In genomic region chr13:32964989-32965811, GRCm38 (mm10) we compare ENCODE assay signal across 7 mouse cellular contexts. TPM values are rescaled to one million over a fixed set of nuclear protein-coding genes. Genes with fewer than 3 reads are reported as not detected.
DNase-seq lines count a peak whose midpoint lies in the region; ATAC-seq and TF ChIP-seq lines count a peak whose summit lies in the region.

Serpinb6b (plus strand) TSS chr13:32965209.

- ATAC-seq in hindbrain, embryonic 16.5 days, result no peak
- peak; percentile 17; the same call in 1 of the 2 replicates for ATAC-seq in liver, embryonic 12.5 days
- peak; percentile 34; the same call in 1 of the 2 replicates for ATAC-seq in monocyte, adult 5-6 weeks (replicated peaks; ENCODE audit: insufficient number of reproducible peaks, low FRiP score, low TSS enrichment, poor library complexity, severe bottlenecking)

- peaks cover 10 to 16% of the 10 kb centered on the region in 2 experiments for H3K4me1 ChIP-seq in MEL (ENCODE audit: control insufficient read depth in 1 of 2, insufficient read depth in 2 of 2, low read length in 2 of 2)
- no peaks in the 10 kb centered on the region for H3K4me1 ChIP-seq in hindbrain, embryonic 16.5 days (ENCODE audit: control insufficient read depth, insufficient read depth, low read depth, low read length)
- peaks cover 62% of the 10 kb centered on the region for H3K4me1 ChIP-seq in liver, embryonic 12.5 days

- no peaks in the 10 kb centered on the region; a peak in 2 of 4 replicates for H3K27me3 ChIP-seq in MEL (ENCODE audit: control insufficient read depth in 1 of 2, insufficient read depth in 2 of 2, low read length in 2 of 2)
- no peaks in the 10 kb centered on the region for H3K27me3 ChIP-seq in hindbrain, embryonic 16.5 days (replicated peaks; ENCODE audit: control insufficient read depth, insufficient read depth, low read length)
- H3K27me3 ChIP-seq in liver, embryonic 12.5 days (replicated peaks), result no peaks in the 10 kb centered on the region

- TF ChIP-seq POLR2A in MEL (IDR thresholded peaks at IDR 0.05; ENCODE audit: control insufficient read depth in 1 of 2, insufficient read depth in 1 of 2, low read depth in 1 of 2, low read length in 2 of 2, poor library complexity in 1 of 2), result no peak

- H3K4me2 ChIP-seq in hindbrain, embryonic 16.5 days (ENCODE audit: low read length), result peak within 1 kb of the TSS; percentile 43
- H3K4me2 ChIP-seq in liver, embryonic 12.5 days, result peak within 1 kb of the TSS; percentile 75

- 51% methylated on average over 16 of the region's 16 CpGs for WGBS in hindbrain, embryonic 16.5 days
- WGBS in liver, embryonic 12.5 days (ENCODE audit: insufficient replicate concordance), result 17% methylated on average over 16 of the region's 16 CpGs

- no peak within 1 kb of the TSS for H3K9ac ChIP-seq in MEL (ENCODE audit: control insufficient read depth, low read depth, low read length, poor library complexity, severe bottlenecking)
- no peak within 1 kb of the TSS for H3K9ac ChIP-seq in hindbrain, embryonic 16.5 days (ENCODE audit: low read depth, low read length)
- peak within 1 kb of the TSS; percentile 67 for H3K9ac ChIP-seq in liver, embryonic 12.5 days

- no peaks in the 10 kb centered on the region for H3K9me3 ChIP-seq in MEL (replicated peaks; ENCODE audit: insufficient read depth, low read length)
- no peaks in the 10 kb centered on the region for H3K9me3 ChIP-seq in hindbrain, embryonic 16.5 days (ENCODE audit: control insufficient read depth, low read length)
- H3K9me3 ChIP-seq in liver, embryonic 12.5 days (replicated peaks), result no peaks in the 10 kb centered on the region

- no peak for TF ChIP-seq EP300 in MEL (IDR thresholded peaks at IDR 0.05; ENCODE audit: low read depth in 1 of 2, low read length in 2 of 2)

- H3K4me3 ChIP-seq in MEL (ENCODE audit: control insufficient read depth in 1 of 2, insufficient read depth in 1 of 2, low read depth in 2 of 2, low read length in 2 of 2), result no peak within 1 kb of the TSS
- peak within 1 kb of the TSS; percentile 18 for H3K4me3 ChIP-seq in hindbrain, embryonic 16.5 days (ENCODE audit: low read length)
- H3K4me3 ChIP-seq in liver, embryonic 12.5 days, result peak within 1 kb of the TSS; percentile 48

- peak in 2 of 3 experiments; percentile 40 to 60; a peak in 5 of 6 replicates for TF ChIP-seq CTCF in MEL (IDR thresholded peaks at IDR 0.05 in 2 of 3, conservative IDR thresholded peaks at IDR 0.05 in 1 of 3; ENCODE audit: control insufficient read depth in 1 of 3, insufficient read depth in 1 of 3, low read depth in 2 of 3, low read length in 3 of 3, poor library complexity in 1 of 3, severe bottlenecking in 1 of 3)

- peaks cover 0 to 16% of the 10 kb centered on the region in 2 experiments; a peak in 2 of 4 replicates for H3K36me3 ChIP-seq in MEL (ENCODE audit: control insufficient read depth in 1 of 2, insufficient read depth in 2 of 2, low read length in 2 of 2)
- no peaks in the 10 kb centered on the region for H3K36me3 ChIP-seq in hindbrain, embryonic 16.5 days (ENCODE audit: control insufficient read depth, insufficient read depth, low read length)
- H3K36me3 ChIP-seq in liver, embryonic 12.5 days, result no peaks in the 10 kb centered on the region

- peak; percentile 31 for DNase-seq in MEL (ENCODE audit: low read depth, low spot score)
- DNase-seq in adrenal gland, postnatal 36 days, result peak; percentile 63 to 66
- DNase-seq in gastrocnemius, adult 18-20 months (ENCODE audit: low spot score), result peak; percentile 15
- DNase-seq in thymus, adult 18-20 months, result peak; percentile 52 to 53

- no peak within 1 kb of the TSS for H3K27ac ChIP-seq in MEL (ENCODE audit: control insufficient read depth, low read depth, low read length)
- H3K27ac ChIP-seq in hindbrain, embryonic 16.5 days (ENCODE audit: low read depth, low read length), result no peak within 1 kb of the TSS
- peak within 1 kb of the TSS; percentile 77 for H3K27ac ChIP-seq in liver, embryonic 12.5 days

- TF ChIP-seq RAD21 in MEL (IDR thresholded peaks at IDR 0.05; ENCODE audit: low read depth, low read length), result no peak

- H3K79me2 ChIP-seq in MEL (ENCODE audit: control insufficient read depth, insufficient read depth, low read length, poor library complexity), result no peaks in the 10 kb centered on the region

TF ChIP-seq in MEL, 35 proteins besides CTCF, POLR2A, EP300 and RAD21:
- peak; percentile 16; the same call in 1 of the 2 replicates for TF ChIP-seq SMC3 (IDR thresholded peaks at IDR 0.05; ENCODE audit: low read depth, low read length)
- TF ChIP-seq MAX (IDR thresholded peaks at IDR 0.05; ENCODE audit: low read length), result no peak
TF ChIP-seq in MEL: peak in this region for 1.

RNA-seq across cellular contexts. Expression of gene Serpinb6b, which starts in this region (rescaled TPM):
- total RNA-seq in MEL (2012; rRNA removed), result 0.20 and 0.27 TPM in 2 replicates
- polyA plus RNA-seq in MEL (2012; ENCODE audit: insufficient read depth in 1 of 2, insufficient read length in 2 of 2, low read depth in 1 of 2, low replicate concordance in 2 of 2, missing spikeins in 1 of 2), result 1 to 10 TPM in 1 of 2 experiments, not detected in 1; 1.2 TPM
- 10 to 100 TPM; 22.0 to 38.0 TPM for total RNA-seq in adrenal gland, postnatal 36 days (2021)
- total RNA-seq in gastrocnemius, adult 18-20 months (2021), result 1 to 10 TPM; 2.2 to 2.9 TPM
- 1.7 and 2.5 TPM in 2 replicates for polyA plus RNA-seq in hindbrain, embryonic 16.5 days (2015; fragmentation: Nextera tagmentation; extraction: Ambion mirVana)
- 4.2 and 5.2 TPM in 2 replicates for polyA plus RNA-seq in liver, embryonic 12.5 days (2016; fragmentation: Nextera tagmentation; extraction: Ambion mirVana)
- 148 to 312 TPM (median 231 TPM) in 3 replicates for total RNA-seq in monocyte, adult 5-6 weeks (2017)

Comparison
In these comparisons a context has a peak if more than half of its experiments do, and no peak if none do; other contexts are left out.
1. RNA of gene Serpinb6b (total RNA-seq): 148 to 312 TPM in monocyte, adult 5-6 weeks and 22.0 to 38.0 TPM in adrenal gland, postnatal 36 days; 2.2 to 2.9 TPM in gastrocnemius, adult 18-20 months and 0.20 to 0.27 TPM in MEL; every median in the first group is over 4 times any median in the second.
2. H3K4me3 ChIP-seq: peak in hindbrain, embryonic 16.5 days (single experiment) and liver, embryonic 12.5 days (single experiment); none in MEL (0 of 2).
3. Peak in every context shown above with its lines, with median percentiles within 50 percentile points of each other: DNase-seq.